Mouse (Mus musculus) gastrocnemius, postnatal 36 days (tissue): ENCODE measurements around the gene Gata3. TPM values are rescaled to one million over a fixed set of nuclear protein-coding genes. Genes with fewer than 3 reads are reported as not detected.

Experiments
- DNase-seq, 2 experiments: peaks; one replicate each; pipeline ENCODE4 v3.0.0; 2022
- intact Hi-C: fragments of 180-260 bp; cut with DNase I; formaldehyde crosslinking; loops from one replicate; pipeline ENCODE4 v1.15.1; 2025
- long read RNA-seq, 2 experiments: library from polyadenylated mRNA; stranded (forward); transcript quantifications; one replicate each; pipeline ENCODE4 v2.0.0; 2021
- total RNA-seq, 2 experiments: library from RNA; stranded (reverse); gene quantifications; 2 replicates each; pipeline ENCODE4 v1.2.3; 2021

Gata3 gene
- under 1 TPM; 0.57 to 0.92 TPM for total RNA-seq
- long read RNA-seq, experiment 1: 0 reads
- long read RNA-seq, experiment 2, partial matches to known transcripts: 1 of 1 reads
- long read RNA-seq, experiment 2, other reads (novel, unspliced or antisense): 0 of 1 reads

DNA sequence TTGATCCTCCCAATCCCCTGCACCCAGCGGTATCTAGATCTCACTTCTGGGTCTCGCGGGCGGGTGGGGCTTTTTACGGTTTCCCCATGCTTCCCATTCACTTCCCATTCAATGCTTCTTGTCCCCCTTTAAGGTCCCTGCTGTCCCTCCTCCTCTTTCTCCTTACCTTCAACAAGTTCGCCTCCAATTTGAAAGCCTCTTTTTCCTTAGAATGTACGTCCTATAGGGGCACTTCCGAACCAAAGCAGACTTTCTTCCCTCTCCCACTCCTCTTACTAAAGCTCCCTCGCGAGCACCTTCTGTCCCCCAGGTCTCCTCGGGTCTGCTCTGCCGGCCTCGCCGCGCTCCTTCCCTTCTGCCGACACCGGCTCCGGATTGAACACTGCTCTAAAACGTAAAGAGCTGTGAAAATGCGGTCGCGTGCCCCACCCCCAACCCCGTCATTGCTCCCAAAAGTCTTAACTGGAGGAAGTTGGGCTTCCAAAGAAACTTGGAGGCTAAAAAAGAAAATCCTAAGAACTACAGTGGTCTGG is at the start of gene Gata3:
Gata3 (minus strand) TSS at position 384 of the 533 bp plus-strand sequence.
- intact Hi-C loops: loop anchor here (5.0 to 10.0 kb wide), 3 partner anchors 125 to 1898 kb away; no protein-coding TSS in a partner anchor
- no peak for DNase-seq

DNA sequence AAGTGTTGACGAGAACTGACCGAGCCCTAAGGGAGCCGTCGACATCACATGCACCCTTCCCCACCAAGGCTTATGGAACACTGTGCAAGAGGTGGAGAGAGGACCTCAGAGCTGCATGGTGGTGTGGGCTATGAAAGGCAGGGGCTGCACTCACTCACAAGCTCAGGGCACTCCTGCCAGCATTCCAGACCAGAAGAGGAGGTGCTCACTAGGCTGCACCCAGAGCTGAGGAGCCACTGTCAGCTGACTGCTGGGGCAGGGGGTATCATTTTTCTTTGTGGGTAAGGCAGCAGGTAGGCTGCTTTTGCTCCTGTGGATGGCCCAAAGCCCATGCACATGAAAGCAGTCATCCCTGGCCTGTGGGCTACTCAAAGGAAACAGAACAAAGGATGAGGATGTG is 49.4 kb upstream of the Gata3 start:
- DNase-seq: no peak
- intact Hi-C loops: no loop called here

DNA sequence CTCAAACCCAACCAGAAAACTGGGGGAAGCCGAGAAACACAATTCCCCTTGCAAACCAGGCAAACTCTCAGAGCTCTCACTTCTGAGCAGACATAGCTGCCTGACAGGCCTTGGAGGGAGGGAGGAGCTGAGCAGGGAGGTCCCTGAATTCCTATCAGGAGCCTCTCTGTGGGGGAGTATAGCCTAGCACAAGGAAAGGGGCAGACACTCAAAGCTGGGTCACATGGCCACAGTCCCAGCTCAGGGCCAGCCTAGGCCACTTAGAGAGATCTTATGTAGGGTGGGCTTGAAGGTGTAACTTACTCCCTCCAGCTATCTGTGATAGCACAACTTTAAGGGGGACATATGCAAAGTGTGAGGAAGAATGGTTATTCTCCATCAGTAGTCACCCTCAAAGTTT is 46.1 kb upstream of the Gata3 start:
- DNase-seq: no peak
- intact Hi-C loops: no loop called here

DNA sequence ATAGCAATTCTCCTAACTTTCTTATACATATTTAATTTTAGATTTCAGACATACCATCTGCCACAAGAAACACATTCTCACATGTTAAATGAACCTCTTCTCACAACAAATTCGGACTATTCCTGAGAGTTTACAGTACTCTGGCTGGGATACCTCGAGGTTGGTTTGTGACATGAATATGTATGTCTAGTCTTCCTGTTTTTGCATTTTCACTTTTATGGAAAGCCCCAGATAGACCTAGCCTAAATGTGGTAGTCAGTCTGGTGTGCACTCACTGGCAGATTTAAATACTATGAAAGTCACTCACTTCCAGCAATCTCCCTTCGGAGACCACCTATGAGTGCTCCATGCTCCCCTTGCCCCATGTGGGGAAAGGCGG is 37.1 kb upstream of the Gata3 start:
- no peak for DNase-seq
- intact Hi-C loops: no loop called here

DNA sequence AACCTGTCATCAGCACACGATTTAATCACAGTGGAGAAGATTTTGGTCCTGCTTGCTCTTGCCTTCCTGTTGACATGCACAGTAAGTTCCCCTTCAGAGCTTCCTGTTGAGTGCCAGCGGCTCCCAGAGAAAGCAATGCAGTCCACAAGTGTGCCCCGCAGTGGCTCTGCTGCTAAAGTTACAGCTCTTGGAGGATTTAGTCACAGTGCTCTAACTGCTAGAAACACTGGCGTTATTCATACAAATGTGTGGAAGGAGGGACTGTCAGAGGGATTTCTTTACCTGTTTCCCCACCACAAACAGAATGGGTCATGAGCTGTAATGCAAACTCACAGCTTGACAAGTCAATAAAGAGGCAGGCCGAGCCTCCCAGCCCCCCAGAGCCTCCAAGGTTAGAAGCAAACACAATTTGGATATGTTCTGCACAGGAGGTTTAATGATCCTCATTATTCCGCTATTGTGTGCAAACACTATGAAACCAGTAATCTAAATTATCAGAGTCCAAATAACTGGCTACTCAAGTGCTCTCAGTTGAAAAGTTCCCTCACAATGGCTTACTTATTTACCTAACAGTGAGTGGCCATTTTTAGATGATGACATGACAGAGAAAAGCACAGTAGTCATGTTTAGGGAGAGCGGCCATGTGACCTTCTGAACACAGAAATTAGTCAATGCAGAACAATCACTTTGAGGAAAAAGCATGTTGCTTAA is 36.5 kb upstream of the Gata3 start:
- no peak for DNase-seq
- intact Hi-C loops: no loop called here

DNA sequence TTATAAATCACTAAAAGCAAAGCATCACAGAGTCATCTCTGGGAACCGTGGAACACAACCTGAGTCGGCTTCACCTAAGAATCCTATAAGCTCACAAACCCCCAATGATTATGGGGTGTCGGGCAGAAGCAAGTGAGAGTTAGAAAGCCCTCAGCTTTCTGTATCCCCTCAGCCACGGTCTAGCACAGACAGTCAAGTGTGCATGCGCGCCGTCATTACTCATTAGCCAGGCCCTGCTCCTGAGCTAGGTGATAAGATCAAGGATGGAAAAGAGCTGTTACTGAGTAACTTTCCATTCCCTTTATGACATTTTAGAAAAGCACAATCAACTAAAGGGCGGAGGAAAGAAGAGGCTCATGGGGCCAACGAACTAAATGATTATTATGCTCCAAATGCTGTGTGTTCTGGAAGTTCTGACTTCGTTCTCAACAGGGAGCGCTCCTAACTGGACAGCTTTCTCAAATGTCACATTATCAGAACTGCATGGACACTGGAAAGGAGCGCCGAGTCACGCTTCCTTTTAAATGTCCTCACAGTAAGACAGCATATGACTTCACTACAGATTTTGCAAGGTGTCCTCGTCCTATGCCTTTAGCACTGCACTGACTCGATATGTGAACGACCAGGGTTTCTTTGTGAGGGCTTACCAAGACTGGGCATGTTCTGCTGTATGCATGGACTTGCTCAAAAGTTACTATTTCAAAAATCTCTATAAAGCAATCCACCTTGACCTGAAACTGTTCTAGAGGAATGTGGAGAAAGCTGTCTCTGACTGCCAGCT is 29.0 kb upstream of the Gata3 start:
- intact Hi-C loops: no loop called here
- no peak for DNase-seq

DNA sequence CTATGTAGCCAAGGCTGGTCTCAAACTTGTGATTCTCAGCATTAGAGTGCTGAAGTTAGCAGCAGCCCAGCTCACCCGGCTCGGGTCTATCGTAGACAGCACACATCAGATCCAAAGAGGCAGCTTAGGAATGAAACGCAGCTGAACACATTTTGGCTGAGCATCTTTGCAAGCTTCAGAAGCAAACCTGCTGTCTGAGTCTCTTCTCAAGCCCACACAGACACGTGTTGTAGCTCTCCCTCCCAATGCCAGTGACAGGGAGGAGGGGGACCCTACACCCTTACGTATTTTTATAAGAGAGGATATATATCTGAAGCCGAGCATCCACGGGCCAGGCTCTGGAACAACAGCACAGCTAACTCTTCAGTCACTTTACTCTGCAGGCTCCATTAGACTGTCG is 27.8 kb upstream of the Gata3 start:
- intact Hi-C loops: no loop called here
- no peak for DNase-seq

DNA sequence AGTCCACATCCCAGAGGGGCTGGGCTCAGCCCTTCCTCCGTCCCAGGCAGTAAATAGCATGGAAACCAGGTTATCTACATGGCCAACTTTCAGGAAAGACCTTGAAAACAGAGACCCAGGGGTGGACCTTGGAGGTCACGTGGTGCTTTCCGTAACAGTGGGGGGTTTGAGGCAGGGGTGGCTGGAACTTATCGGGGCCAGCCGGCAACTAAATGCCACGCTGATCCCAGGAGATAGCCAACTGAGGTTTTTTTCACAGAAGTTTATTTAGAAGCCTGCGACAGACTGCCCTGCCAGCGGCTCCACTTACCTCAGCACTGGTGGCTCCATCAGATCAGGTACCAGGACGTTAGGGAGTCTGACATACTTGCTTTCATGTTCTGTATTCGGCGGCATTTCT is 16.2 kb upstream of the Gata3 start:
- intact Hi-C loops: no loop called here
- DNase-seq: no peak

DNA sequence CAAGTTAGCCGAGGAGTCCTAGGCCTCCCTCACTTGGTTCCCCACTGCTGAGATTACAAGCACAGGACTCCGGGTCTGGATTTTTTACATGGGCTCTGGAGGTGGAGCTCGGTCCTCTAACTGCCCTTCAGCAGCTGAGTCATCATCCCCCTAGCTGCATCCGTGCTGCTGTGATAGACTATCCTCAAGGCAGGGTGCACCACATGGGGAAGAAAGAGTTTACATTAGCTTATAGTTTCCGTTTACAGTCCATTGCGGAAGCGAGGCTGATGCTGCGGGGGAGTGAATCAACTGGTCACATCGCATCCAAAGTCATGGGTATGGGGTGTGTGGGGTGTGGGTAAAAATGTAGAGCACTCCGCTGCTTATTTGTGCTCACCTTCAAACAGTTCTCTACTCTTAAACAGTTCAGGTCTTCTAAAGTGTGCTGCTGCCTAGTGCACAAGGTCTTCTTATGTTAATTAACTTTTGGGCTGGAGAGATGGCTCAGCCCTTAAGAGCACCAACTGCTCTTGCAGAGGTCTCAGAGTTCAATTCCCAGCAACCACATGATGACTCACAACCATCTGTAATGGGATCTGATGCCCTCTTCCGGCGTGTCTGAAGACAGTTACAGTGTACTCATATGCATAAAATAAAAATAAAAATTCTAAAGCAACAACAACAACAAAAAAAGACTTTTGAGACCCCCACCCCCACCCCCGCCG is 14.2 kb upstream of the Gata3 start:
- DNase-seq: no peak
- intact Hi-C loops: no loop called here

DNA sequence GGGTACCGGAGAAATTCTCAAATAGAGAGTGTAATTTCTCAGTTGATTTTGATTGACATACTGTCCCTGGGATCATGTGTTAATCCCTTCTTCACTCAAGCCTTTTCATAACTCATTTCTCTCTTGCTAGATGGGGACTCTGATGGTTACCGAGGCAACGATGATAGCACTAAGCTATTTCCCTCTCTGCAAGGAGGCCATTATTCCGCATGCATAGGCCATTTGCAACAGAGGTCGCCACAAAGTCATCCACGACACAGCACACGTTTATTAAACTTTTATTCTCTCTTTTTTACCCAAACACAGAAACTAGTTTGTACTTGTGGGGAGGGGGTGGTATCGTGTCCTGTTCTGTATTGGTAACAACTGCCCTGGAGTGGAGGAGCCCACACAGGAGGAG is 8.0 kb upstream of the Gata3 start:
- DNase-seq: no peak
- intact Hi-C loops: no loop called here

DNA sequence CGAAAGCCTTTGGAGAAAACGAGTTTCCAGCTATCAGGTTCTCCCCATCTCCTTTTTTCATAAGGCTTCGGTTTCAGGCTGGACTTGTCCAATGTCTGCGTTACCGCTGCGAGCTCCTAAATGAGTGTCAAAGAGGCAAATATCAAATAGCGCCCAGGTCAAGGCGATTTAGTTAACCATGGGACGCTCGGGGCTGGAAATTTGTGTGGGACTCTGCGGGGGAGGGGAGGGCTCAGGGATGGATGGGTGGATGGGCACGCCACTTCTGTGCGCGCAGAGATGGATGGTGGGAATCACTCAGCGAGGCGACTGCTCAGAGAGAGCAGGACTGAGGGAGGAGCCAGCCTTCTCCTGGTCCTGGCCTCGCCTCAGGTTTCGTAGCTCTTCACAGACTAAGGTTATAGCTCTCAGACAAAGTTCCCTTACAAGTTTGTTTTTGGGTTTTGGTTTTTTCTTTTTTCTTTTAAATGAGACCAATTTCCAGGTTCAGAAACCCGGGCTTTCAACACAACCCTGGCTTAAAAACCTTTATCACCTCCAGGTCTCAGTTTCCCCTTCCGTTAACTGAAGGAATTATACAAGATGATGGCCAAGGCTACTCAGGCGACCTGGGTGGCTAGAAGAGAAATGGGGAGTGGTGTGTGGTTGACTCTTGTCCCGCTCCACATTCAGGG is 6.4 kb upstream of the Gata3 start:
- intact Hi-C loops: no loop called here

DNA sequence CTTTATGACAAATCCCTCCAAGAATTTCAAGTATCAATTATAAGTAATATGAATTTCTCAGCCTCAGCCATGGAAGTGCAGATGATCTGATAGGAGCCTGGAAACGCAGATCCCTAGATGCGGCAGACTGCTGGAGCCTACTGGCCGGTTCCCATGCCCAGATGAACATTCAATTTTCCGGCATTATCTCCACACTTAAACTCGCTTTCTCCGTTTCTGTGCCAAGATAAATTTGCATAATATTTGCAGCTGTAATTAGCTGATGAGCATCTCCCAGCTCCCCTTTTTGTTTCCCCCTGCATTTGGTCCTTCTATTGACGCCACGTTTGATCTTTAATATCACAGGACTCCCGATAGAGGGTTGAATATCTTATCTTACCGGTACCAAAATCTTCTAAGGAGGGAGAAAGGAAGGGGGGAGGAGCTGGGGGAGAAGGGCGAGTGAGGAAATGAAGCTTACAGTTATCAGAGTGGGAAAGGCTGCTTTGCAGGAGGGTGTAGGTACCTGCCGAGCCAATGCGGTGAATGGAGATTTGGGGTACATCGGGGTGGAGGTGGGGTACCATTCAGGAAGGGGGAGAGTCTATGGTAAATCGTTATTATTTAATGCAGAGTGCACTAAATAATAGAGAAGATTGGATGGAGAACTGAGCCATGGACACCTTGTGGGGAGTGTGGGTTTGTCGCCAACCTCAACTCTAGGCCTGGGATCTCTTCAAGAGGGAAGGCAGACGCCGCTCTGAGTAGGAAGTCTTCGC is 5.2 kb upstream of the Gata3 start:
- intact Hi-C loops: no loop called here
- no peak for DNase-seq

More for the DNA sequence above, 6.4 kb upstream of the Gata3 start:
- no peak for DNase-seq

DNA sequence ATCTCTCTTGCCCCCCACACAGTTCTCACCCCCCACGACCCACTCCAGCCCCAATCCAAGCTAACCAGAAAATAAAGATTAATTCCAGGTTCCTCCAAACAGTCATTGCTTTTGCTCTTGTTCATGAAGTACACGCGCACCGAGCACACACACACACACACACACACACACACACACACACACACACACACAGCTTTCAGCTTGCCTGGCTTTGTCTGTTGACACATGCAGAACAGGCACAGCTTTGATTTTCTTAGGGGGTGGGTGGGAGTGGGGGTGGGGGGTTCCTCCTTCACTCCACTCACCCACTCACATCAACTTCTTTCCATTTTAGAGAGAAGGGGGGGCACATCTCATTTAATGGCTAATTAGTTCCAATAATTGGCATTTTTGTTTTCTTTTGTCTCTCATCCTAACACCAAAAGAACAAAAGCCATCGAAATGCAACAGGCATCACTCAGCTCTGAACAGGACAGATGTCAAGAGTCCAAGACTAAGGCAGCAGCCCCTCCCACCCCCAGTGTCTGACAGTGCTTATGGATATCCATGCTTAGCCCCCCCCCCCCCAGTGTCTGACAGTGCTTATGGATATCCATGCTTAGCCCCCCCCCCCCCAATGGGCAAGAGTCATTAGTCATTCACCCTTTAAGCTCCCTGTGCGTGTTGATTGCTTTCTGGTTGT is 3.6 kb upstream of the Gata3 start:
- no peak for DNase-seq
- intact Hi-C loops: no loop called here

DNA sequence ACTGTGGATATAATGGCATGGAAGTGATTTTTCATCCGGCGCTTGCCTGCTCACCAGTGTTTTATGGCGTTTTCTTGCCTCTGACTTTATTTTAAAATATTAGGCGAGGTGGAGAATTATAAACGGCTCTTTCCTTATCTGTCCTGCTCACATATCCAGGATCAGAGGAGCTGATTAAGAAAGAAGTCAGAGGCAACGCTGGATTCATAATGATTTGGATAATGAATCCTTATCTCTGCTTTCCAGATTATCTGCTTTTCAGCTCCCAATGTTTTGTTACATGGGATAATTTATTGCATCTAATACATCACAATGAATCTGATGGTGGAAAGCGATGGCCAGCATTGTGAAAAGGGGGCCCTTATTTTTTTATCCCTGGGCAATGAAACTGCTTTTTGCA is 2.7 kb upstream of the Gata3 start:
- intact Hi-C loops: no loop called here
- no peak for DNase-seq

DNA sequence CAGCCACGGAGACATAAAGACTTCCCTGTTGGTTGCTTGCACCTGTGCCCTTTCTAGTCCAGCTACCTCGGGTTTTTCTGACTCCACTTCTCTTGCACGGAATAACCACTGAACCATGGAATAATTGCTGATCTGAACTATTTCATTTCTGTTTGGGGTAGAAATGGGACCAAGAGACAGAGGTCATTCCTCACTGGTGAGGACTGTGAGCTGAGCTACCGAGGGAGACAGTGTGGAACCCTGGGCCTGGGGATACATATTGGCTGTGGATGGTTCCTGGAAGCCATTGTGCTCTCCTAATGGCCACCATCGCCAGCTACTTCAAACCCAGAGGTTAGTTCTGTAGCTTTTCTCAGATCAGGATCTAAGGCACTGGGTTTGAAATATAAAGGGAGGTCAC is 1.1 kb upstream of the Gata3 start:
- intact Hi-C loops: no loop called here
- no peak for DNase-seq

DNA sequence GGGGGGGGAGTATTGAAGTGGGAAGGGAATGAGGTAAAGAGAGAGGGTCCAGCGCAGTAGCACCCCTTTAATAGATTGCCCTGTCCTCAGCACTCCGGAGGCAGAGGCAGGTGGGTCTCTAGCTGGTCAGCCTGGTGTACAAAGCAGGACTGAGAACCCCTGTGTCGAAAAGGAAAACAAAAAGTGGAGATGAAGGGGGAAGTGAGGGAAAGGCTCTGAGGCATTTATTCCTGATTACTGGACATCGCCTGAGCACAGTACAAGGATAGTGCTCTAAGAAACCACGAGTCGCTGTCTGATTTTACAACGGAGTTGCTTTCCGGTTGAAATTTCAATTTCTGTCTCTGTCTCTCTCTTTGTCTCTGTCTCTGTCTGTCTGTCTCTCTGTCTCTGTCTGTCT is 417 bp upstream of the Gata3 start:
- intact Hi-C loops: no loop called here
- DNase-seq: no peak

DNA sequence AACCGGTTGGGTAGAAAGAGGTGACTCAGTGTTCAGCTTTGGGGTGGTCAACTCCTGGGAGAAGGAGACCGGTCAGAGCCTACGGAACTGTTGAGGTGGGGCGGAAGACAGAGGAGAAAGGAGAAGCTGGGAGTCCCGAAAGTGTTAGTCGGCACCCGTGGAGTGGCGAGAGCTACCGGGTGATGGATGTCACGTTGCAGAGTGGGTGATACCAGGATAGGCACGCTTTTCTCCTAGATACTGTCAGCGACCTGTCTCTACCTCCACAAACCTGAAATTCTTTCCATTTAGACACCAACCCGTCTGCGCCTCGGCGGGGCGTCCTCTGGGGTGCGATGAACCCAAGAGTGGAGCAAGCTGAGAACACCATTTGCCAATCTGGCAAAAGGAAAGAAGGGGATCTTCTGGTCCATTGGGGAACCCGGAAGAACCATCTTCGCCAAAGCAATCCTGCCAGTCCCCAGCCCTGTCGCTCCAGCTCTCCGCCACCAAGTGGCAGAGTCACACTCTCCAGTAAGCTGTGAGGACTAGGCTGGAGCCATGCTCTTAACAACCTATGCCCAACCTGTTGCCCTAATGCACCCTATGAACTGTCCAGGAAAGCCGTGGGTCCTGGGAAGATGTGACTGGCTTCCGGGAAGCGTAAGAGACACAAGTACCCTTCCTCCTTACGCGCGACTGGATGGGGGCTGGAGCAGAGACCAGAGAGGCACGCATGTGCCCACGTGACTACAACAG is 752 bp downstream of the Gata3 start, which contains the start of gene 9230102O04Rik:
9230102O04Rik (minus strand) TSS at position 628 of the 738 bp plus-strand sequence.
- no peak for DNase-seq
- intact Hi-C loops: loop anchor here (5.0 to 10.0 kb wide), 3 partner anchors 126 to 1898 kb away; no protein-coding TSS in a partner anchor

DNA sequence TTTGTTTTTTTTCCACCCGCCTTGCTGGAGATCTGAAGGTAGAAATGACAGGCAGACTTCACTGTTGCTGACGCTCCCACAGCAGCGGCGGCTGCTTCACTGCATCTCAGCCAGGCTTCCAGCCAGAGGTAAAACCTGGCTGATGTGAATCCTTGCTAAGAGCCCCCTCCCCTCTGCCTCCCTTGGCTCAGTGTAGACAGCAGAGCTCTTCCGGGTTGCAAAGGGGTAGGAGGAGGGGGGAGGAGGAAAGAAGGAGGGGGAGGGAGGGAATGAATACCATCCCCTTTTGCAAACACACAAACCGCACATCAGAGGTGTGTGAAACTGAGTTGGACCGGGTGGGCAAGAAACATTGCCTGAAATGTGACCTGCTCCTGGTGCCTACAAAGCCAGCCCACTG is 2.2 kb downstream of the Gata3 start:
- no peak for DNase-seq
- intact Hi-C loops: loop anchor here (5.0 to 10.0 kb wide), 3 partner anchors 127 to 1900 kb away; no protein-coding TSS in a partner anchor
